Mouse (Mus musculus): ENCODE measurements around the gene Il17rb.

Gene Il17rb

GRCm38 (mm10) chr14:29968075-29968821, 40.4 kb downstream of the Il17rb start, which contains the start of gene Selenok:
Gene Selenok, plus strand, starts transcription at chr14:29968308.
- in situ Hi-C loops (cut with MseI, MboI) = no loop called here

- in situ Hi-C loops (cut with MseI, MboI) = no loop called here
These were observed 41.1 kb downstream of the Il17rb start for GRCm38 (mm10) chr14:29967611-29968010.

GRCm38 (mm10) chr14:29957393-29957792, 51.3 kb downstream of the Il17rb start:
- in situ Hi-C loops (cut with MseI, MboI) = no loop called here

GRCm38 (mm10) chr14:29950805-29951204, 57.9 kb downstream of the Il17rb start:
- in situ Hi-C loops (cut with MseI, MboI) = no loop called here

GRCm38 (mm10) chr14:29946761-29947309, 61.9 kb downstream of the Il17rb start:
- in situ Hi-C loops (cut with MseI, MboI) = loop anchor here (25.0 kb wide), 4 partner anchors 235 to 835 kb away; partner anchors contain the start of gene Cacna2d3 (in 1 of the 2)
